Mouse (Mus musculus): ENCODE results near the gene Fktn. TPM values are rescaled to one million over a fixed set of nuclear protein-coding genes. Genes with fewer than 3 reads are reported as not detected.
A peak's percentile ranks its signal among the peaks of the same experiment; 100 is the strongest.

The Fktn gene
- polyA plus RNA-seq, 1 experiment: 20.7 TPM

DNA sequence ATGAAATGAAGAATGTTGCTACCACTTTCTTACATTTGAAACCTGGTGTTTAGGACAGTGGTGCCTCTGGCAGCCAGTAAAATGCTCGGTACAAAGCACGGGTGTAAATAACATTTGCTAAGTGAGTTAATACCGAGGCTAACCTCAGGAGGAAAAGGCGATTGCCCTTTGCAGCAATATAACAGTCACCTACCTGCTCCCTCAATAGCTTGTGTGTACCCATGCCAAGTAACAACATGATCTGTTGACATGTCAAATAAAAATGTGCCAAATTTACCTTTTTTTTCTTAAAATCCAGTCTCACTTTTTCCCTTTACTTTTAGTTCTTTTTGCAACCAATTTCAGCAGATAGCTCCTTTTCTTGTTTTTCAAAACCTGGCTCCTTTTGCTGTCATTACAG lies 111.0 kb downstream of the Fktn start:
- Histone ChIP-seq H3K4me3 (replicated peaks; ENCODE audit: insufficient read depth, low read depth, low read length) (no peak overlapping the region), H3K4me1 (ENCODE audit: control insufficient read depth, insufficient read depth, low read length) (no peaks in the 10 kb centered on the region), H3K27ac (ENCODE audit: insufficient read depth, low read length) (no peak overlapping the region), H3K27me3 (ENCODE audit: control insufficient read depth, insufficient read depth, low read length) (no peaks in the 10 kb centered on the region)
- TF ChIP-seq CTCF (IDR thresholded peaks at IDR 0.05; ENCODE audit: borderline replicate concordance, insufficient read depth, low read depth, low read length): no peak
- no peak for TF ChIP-seq POLR2A (IDR thresholded peaks at IDR 0.05; ENCODE audit: borderline replicate concordance, insufficient read depth, low read length)
- no peak for DNase-seq
- 70% methylated on average over 4 of the region's 4 CpGs for WGBS

DNA sequence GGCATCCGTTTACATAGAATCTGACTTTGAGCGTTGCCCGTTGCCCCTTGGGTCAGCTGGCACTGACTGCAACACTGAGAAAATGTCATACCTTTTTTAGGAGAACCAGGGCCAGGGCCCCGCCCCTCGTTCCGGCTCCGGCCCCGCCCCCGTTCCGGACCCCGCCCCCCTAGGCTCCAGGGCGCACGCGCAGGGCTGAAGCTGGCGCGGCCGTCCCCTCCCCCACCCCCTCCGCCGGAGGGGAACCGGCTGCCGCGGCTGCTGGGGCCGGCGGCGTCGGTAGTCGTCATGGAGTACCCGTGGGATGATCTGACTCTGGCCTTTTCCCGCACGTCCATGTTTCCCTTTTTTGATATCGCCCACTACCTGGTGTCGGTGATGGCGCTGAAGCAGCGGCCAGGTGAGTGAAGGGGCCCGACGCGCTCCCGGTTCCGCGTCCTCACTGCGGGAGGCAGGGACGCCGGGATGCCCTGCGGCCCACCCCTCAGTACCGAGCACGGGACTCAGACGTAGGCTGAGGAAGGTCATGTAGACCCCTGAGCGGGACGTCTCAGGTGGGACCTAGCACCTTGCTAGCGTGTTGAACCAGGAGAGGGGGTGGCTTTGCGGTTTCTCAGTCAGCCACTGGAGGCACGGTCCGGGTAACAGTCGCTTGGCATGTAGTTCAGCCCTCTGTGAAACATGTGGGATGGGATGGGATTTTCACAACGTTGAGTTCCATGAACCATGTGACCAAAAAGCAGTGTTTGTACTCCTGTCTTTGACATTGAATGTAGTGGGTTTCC lies 112.2 kb downstream of the Fktn start, which contains the start of gene Tmem38b:
TSS of gene Tmem38b (plus strand) at position 225 of the 785 bp plus-strand sequence.
- H3K27ac ChIP-seq (ENCODE audit: insufficient read depth, low read length): peak within 1 kb of the TSS; percentile 42
- peak; percentile 76 to 79 for DNase-seq
- no peaks in the 10 kb centered on the region for H3K4me1 ChIP-seq (ENCODE audit: control insufficient read depth, insufficient read depth, low read length)
- TF ChIP-seq CTCF (IDR thresholded peaks at IDR 0.05; ENCODE audit: borderline replicate concordance, insufficient read depth, low read depth, low read length): peak; percentile 14; the same call in 1 of the 2 replicates
- peak; percentile 64; the same call in 1 of the 2 replicates for TF ChIP-seq POLR2A (IDR thresholded peaks at IDR 0.05; ENCODE audit: borderline replicate concordance, insufficient read depth, low read length)
- WGBS: under 1% methylated on average over 55 of the region's 55 CpGs
- H3K4me3 ChIP-seq (replicated peaks; ENCODE audit: insufficient read depth, low read depth, low read length): peak within 1 kb of the TSS; percentile 99
- H3K27me3 ChIP-seq (ENCODE audit: control insufficient read depth, insufficient read depth, low read length): no peaks in the 10 kb centered on the region

DNA sequence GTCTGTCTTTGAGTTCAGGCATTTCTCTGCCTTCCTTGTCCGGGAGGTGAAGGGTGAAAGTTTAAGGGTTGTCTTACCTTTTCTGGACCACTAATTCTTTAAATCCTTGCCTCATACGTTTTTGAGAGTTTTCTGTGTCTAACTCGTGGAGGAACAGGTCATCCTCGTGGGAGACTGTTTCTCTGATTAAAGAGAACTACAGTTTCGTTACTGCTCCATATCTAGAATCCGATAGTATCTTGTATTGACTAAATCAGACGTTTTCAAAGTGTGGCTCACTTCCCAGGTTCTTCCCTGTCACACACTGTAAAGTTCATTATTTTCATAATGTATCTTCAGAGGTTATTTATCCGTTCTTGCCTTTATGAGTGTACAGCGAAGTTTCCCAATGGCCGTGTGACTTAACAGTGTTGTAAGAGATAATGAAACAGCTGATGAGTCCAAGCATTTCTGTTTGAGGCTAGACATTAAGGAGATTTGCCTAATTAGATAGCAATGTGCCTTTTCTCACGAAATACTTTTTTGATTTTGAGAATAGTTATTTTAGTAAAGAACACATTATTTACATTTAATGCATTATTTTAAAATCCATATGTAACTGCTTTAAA lies 112.9 kb downstream of the Fktn start:
- H3K4me3 ChIP-seq (replicated peaks; ENCODE audit: insufficient read depth, low read depth, low read length): peak overlapping the region; percentile 99
- no peak for DNase-seq
- no peaks in the 10 kb centered on the region for H3K4me1 ChIP-seq (ENCODE audit: control insufficient read depth, insufficient read depth, low read length)
- no peak overlapping the region for H3K27ac ChIP-seq (ENCODE audit: insufficient read depth, low read length)
- WGBS: 9% methylated on average over 11 of the region's 11 CpGs
- no peak for TF ChIP-seq CTCF (IDR thresholded peaks at IDR 0.05; ENCODE audit: borderline replicate concordance, insufficient read depth, low read depth, low read length)
- TF ChIP-seq POLR2A (IDR thresholded peaks at IDR 0.05; ENCODE audit: borderline replicate concordance, insufficient read depth, low read length): no peak
- no peaks in the 10 kb centered on the region for H3K27me3 ChIP-seq (ENCODE audit: control insufficient read depth, insufficient read depth, low read length)

Other genes starting within 250 kb of the Fktn start
- 9.6 and 10.7 TPM in 2 replicates for gene Fsd1l, start 82.5 kb upstream of the Fktn start, polyA plus RNA-seq (2012; rRNA removed)
- 0.08 and 0.25 TPM in 2 replicates for gene Tal2, start 65.7 kb downstream of the Fktn start, polyA plus RNA-seq (2012; rRNA removed)
- gene Tmem38b, start 112.0 kb downstream of the Fktn start, polyA plus RNA-seq (2012; rRNA removed): 8.5 and 9.2 TPM in 2 replicates

Measured in cerebellum, adult 2 months (tissue).